Mouse (Mus musculus): ENCODE measurements around the gene Bsnd.
A peak's percentile ranks its signal among the peaks of the same experiment; 100 is the strongest.

Bsnd gene

DNA sequence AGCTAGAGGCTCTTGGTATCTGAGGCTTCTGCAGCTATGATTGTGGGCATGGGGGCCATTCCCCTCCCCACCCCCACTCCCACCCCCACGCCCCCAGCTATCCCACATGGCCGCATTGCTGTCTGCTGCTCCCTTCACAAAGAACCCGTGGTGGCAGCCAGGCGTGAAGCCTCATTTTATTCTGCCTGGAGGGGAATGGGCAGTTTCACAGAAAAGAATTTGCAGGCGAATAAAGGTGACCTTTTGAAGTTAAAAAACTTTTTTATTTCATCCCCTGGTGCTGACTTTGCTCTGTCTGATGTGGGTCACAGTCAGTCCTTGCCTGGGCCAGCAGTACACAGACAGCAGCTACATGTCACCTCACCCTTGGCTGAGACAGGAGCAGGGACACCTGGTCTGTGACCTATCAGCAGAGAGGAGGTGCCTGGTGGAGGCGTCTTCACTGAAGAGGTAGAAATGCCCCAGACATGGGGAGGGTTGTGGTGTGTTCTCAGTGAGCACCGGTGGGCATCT, 8.8 kb downstream of the Bsnd start:
- no peak for DNase-seq (ENCODE audit: low spot score)

DNA sequence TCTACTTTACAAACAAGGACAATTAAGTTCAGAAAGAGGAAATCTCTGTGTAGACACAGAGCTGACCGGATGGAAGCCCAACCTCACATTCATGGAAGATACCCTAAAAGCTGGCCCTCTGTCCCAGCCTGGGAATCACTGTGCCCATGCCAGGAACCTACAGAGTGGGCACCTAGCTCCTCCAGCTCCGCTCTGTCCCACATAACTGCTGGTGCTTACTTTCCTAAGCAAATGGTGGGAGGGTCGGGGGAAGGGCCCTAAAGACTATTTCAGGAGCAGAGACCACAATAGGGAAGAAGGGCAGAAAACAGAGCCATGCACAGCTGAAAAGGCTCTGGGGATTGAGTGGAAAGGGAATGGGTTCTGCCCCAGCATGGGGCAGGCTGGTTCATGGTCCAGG, 11.5 kb downstream of the Bsnd start:
- DNase-seq (ENCODE audit: low spot score) = no peak

DNA sequence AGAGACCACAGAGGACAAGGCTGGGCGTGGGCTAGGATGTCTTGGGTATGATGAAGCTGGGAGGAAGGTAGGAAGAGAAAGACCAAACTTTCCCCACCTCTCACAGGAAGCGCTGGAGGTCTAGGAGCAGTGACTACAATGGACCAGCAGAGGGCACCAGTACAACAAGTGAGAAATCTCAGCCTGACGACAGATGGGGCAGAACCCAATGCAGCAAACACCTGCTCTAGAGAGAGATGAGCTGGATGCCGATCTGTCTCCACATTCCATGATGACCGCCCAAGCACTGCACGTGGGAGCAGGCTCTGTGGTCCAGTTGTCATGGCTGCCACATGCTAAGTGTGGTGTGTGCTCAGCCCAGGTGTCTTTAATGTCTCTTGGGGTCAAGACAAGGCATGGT, 17.8 kb downstream of the Bsnd start:
- peak; percentile 24 for DNase-seq (ENCODE audit: low spot score)

DNA sequence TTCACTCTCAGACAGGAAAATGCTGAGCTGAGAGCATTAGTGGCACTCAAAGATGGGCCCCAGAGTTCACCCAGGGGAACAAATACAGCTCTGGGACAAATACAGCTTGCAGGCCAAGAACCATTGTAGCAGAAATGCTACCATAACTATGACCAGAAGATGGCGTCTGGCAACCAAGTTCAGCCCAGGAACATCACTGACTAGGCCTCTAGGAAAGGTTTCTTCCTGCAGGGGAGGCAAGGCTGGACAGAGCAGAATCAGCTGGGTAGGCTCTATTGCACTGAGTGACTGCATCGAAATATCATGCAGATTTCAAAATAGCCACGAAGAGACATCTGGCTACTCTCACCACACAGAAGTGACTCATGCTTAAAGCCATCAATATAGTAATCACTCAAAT, 19.7 kb downstream of the Bsnd start:
- DNase-seq (ENCODE audit: low spot score) = peak; percentile 42

DNA sequence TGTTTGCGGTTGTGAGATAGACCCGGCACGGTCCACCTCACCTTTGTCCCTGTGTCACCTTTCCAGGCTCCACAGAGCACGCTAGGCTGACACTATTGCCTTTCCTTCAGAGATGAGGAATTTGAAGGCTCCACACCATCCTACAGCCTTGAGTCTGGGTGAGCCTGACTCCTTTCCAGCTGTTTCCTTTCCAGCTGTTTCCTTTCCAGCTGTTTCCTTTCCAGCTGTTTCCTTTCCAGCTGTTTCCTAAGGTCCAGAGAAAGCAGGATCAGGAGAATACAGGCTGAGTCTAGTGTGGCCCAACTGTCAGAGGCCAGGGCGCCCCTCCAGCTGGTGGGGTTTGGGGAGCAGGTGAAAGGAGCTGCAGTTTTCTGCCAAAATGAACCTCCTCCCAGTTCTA, 21.2 kb downstream of the Bsnd start:
- no peak for DNase-seq (ENCODE audit: low spot score)

DNA sequence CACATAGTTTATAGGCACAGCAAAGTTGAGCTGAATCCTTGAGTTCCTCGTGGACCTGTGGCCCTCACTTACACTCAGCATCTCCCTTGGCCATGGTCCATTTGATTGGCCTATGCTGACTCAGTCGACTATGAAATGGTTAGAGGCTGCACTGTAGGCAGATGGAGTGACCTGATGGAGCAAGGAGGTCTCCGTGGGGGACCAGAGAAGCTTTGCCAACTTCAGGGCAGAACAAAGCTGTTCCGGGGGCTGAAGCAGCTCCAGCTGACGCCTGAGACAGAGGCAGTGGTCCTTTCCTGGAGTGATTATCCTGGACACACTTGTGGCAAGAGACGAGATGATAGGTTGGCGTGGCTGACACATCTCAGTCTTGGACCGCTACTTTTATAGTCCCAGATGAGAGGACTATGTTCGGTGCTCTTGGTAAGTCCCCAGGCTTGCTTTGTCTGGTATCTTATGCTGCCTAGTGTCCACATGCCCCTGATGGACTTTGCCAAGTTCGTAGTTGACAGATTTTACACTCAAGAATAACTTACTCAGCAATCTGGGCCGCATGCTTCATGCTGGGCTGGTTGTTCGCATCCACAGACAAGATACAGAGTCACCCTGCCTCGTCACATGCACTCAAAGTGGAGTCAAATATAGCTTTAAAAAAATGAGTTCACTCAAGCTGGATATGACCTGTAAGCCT, 24.5 kb downstream of the Bsnd start:
- no peak for DNase-seq (ENCODE audit: low spot score)

DNA sequence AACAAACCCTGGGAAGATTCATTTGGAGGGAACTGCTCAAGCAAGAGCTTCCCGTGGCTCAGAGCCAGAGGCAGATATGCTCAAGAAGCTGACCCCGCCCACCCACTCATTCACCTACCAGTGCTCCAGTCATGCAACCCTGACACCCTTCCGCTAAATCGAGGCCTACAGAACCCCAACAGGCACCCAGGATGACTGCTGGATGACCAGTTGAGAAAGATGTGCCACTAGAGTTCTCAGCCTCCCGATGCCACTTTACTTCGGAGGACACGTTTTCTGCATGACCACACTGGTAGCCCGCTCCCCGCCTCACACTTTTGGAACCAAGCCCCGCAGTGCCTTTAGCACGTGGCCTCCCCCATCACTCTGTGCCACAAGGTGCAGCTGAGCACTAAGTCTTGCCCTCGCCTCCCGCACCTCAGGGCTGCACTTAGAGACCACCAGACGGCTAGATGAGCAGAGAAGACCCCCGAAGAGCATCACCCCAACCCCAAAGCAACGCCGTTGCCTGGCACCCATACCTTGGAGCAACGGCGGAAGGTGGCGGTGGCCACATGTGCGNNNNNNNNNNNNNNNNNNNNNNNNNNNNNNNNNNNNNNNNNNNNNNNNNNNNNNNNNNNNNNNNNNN, 28.8 kb downstream of the Bsnd start:
- DNase-seq (ENCODE audit: low spot score) = no peak

DNA sequence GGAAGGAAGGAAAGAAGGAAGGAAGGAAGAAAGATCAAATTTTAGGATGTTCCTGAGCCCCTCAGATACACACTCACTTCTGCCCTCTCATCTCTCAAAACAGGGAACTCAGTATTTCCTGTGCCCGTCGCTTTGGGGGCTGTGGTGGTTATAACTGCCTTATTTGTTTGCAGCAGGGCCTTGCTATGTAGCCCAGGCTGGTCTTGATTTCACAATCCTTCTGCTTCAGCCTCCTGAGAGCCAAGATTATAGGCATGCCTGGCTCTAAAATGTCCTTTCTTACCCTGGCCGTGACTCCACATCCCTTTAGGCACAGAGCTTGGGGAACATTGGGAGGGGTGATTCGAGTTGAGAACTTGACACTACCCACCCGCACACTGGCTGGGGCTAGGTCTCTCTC, 29.6 kb downstream of the Bsnd start:
- DNase-seq (ENCODE audit: low spot score) = no peak

DNA sequence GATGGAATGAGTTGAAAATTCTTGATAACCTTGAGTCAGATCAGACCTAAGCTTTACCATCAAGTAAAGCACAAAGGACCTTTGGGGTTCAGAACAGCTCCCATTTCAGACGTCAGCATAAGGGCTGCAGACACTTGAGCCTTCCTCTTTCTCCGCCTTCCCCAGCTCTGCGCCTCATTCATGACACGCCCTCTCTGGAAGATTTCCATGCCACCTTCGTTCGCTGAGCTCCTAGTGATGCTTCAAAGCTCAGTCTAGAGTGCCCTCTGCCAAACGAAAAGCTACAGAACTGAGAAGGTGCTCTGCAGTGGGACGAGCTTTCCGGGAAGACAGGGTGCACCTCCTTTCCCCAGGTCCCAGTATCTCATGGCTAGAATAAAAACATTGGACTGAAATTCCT, 30.1 kb downstream of the Bsnd start:
- DNase-seq (ENCODE audit: low spot score) = no peak

DNA sequence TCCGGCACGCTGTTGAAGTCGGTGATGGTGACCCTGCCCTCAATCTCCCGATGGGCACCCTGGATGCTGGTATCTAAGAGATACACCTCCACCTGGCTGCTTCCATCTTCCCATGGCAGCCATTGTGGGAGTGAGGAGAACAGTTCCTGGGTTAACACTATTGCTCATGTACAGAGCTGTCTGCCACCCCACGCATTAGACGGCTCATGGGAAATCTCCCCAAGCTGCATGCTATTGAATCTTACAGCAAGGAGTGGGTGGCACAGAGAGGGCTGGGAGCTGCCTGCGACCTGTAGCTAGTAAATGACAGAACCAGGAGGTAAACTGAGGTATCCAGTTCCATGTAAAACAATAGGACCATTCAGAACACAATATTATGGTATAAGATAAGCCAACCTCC, 37.5 kb downstream of the Bsnd start:
- no peak for DNase-seq (ENCODE audit: low spot score)

DNA sequence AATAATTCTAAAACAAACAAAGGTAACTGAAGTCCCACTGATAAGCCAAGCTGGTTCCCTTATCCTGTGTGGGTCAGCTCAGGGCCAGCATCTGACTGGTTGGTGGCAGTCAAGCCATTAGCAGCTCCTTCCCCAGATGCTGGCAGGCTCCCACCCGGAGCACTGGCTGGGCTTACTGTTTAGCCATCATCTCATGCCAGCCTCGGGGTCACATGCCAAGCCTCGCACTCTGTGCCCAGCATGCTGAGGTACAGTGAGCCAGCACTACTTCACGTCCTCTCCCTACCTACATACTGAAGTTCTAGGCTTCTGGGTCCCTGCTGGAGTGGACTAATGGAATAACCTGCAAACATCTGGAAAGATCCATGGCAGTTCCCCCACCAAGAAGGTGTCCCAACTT, 38.6 kb downstream of the Bsnd start:
- DNase-seq (ENCODE audit: low spot score) = no peak

DNA sequence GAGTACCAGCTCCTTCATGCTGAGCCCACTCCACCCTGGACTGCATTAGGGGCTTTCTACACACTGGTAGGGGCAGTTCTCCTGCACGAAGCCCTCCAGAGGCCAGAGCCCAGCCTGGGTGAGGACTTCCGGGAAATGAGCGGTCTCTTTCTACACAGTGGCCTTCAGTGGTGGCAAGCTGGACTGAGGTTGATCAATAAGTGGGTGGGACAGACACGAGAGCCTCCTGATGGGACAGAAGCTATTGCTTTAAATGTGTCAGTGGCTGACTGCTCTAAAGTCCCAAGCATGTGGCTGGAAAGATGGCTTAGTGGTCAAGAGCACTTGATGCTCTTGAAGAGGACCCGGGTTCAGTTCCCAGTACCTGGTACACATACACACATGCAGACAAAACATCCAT, 39.0 kb downstream of the Bsnd start:
- no peak for DNase-seq (ENCODE audit: low spot score)

DNA sequence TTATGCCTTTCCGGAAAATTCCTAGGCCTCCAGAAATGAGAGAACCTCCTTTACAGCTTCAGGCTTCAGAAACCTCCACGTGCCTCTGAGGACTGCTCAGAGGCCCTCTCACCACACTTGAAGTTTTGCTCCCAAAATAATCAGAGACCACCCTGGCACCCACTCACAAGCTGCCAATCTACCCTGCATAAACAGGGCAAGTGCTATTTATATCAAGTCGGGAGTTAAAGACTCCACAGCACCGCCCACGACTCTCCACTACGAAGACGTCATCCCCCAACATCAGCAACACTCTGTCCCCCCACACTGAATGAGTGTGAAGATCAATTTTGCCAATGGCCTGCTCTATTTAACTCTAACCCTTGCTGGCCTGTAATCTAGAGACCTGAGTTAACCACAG, 39.7 kb downstream of the Bsnd start:
- no peak for DNase-seq (ENCODE audit: low spot score)

DNA sequence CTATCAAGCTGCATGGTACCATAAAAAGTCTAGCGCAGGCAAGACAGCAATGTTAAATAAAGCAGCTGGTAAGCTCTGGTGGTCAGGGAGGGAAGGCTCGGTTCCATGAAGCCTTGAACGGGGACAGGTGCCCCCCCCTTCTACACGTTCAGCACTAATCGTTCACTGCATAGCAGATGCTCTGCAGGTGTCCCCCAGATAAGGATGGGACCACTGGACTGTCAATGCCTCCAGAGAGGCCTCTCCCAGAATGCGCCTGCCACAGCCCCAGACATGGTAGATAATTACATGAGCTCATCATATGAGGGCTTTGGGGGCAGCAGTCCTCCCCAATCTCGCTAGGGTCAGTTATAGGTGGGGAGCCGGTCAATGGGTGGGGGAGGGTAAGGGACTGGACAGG, 42.8 kb downstream of the Bsnd start:
- DNase-seq (ENCODE audit: low spot score) = no peak

DNA sequence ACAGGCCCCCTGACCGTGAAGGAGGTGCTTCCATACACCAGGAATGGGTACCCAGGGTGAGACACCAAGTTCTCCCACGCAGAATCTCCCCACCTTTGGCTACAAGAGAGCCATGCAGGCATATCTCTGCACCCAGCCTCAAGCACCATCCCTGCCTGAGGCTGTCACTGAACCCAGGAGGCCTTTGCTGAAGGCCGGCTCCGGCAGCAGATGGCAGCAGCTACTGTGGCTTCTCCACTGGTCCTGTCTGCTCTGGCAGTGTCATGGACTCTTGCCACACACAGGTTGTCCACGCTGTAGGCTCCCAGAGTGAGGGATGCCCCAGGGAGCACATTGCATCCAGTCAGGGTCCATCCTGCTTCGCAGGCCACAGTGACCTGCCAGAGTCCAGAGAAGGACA, 48.9 kb downstream of the Bsnd start:
- no peak for DNase-seq (ENCODE audit: low spot score)

DNA sequence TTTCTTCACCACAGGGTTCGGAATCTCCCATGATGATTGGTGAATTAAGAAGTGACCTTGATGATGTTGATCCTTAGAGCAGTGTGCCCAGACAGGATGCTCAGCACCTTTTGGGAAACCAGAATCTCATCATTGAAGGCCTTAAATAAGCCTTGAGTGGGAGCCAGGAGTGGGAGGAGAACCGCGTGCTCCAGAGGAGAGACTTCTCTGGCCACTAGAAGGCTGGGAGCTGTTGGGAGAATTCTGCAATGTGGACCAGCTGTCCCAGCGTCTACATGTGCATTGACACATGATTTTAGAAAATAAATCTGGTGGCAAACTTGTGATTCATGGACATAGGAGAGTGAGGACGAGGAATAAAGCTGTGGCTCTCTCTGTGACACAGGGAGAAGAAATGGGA, 53.3 kb downstream of the Bsnd start:
- no peak for DNase-seq (ENCODE audit: low spot score)

DNA sequence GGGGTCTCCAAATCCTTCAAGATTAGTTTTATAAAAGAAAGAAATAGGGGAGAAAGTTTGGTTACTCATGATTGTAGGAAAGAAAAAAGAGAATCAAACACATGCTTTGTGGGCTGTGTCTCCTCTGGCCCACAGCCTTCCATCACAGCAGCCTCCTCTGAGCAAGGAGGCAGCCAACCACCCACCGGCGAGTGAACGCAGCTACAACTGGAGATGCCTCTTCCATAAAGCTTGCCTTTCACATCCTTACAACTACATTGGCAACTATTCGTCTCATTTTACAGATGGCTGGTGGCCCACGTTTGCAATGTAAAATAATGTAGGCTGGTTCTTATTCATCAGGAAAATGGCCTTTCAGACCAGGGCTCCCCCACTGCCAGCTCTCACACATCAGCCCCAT, 54.9 kb downstream of the Bsnd start:
- DNase-seq (ENCODE audit: low spot score) = no peak

DNA sequence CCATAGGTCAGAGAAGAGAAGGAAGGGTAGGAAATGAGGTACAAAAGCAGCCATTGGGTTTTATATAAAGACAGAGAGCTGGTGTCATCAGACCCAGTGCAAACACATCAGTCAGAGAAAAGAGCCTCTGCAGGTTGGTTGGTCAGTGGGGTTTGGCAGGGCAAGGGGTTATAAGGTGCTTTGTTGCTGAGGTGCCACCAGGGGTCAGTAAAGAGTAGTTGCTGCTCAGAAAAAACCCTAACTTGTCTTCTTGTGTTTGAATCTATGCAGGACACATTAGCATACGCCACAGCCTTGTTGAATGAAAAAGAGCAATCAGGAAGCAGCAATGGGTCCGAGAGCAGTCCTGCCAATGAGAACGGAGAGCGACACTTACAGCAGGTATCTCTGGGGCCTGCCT, 55.6 kb downstream of the Bsnd start:
- DNase-seq (ENCODE audit: low spot score) = peak; percentile 14

DNA sequence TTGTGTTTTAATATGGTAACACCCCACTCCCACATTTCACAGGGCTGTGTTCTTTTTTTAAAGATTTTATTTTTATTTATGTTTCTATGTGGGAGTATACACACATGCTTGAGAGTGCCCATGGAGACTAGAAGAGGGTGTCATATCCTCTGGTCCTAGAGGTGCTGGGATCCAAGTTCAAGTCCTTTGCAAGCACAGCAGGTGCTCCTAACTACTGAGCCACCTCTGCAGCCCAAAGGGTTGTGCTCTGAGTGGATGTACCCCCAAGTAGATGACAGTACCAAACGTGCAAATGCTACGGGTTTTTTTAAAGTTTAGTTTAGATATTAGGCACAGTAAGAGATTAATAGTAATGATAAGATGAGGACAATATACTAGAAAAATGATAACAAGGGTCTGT, 56.7 kb downstream of the Bsnd start:
- DNase-seq (ENCODE audit: low spot score) = no peak
